Mouse (Mus musculus): ENCODE data around the gene Acsl1.

DNA sequence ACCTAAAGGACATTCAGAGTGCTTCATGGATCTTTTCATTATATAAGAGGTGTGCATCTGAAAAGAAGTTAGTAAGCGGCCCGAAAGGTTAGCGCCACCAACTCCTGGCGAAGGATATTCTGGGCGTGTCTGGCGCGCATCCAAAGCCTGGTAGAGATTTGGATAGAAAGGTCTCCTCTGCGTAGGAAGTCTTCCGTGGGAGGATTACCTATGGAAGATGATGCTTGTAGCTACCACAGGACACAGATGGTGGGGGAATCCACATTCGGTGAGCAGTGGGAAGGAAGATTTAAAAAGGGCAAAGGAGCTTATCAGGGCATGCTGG, 81.6 kb downstream of the Acsl1 start:
- TF ChIP-seq CTCF (IDR thresholded peaks at IDR 0.05; ENCODE audit: insufficient read depth, low read length) (no peak), POLR2A (IDR thresholded peaks at IDR 0.05; ENCODE audit: borderline replicate concordance, extremely low read depth, low read depth, low read length) (no peak)

All from lung, adult 2 months (tissue).